Mouse (Mus musculus) limb, embryonic 12.5 days (tissue): ENCODE measurements around the gene Tspan12. TPM values are rescaled to one million over a fixed set of nuclear protein-coding genes. Genes with fewer than 3 reads are reported as not detected.

ENCODE experiments used
- ATAC-seq: fragments of 200-750 bp; cut with Nextera tagmentation; 2 replicates; pipeline ENCODE4 v1.8.0; 2017; ENCODE audit warnings: low read depth, moderate TSS enrichment; ENCODE audit not compliant: insufficient number of reproducible peaks, insufficient read depth, low FRiP score, low TSS enrichment
- H3K27ac ChIP-seq: fragments of 300-500 bp; sonication (generic); 2 replicates; pipeline ENCODE4 v1.5.1; 2016; ENCODE audit warnings: mild to moderate bottlenecking, moderate library complexity
- H3K27me3 ChIP-seq: fragments of 300-500 bp; sonication (generic); 2 replicates; pipeline ENCODE4 v1.6.1; 2016; ENCODE audit warnings: mild to moderate bottlenecking, moderate library complexity
- H3K36me3 ChIP-seq: fragments of 300-500 bp; sonication (generic); 2 replicates; pipeline ENCODE4 v1.6.1; 2016; ENCODE audit warnings: mild to moderate bottlenecking, moderate library complexity
- H3K4me1 ChIP-seq: fragments of 300-500 bp; sonication (generic); replicated peaks from 2 replicates; pipeline ENCODE4 v1.6.1; 2016
- H3K4me2 ChIP-seq: fragments of 300-500 bp; sonication (generic); 2 replicates; pipeline ENCODE4 v1.6.1; 2016; ENCODE audit warnings: mild to moderate bottlenecking, moderate library complexity
- H3K4me3 ChIP-seq: fragments of 300-500 bp; sonication (generic); replicated peaks from 2 replicates; pipeline ENCODE4 v1.5.1; 2016; ENCODE audit warnings: mild to moderate bottlenecking
- H3K9ac ChIP-seq: fragments of 300-500 bp; sonication (generic); replicated peaks from 2 replicates; pipeline ENCODE4 v1.6.1; 2016; ENCODE audit warnings: mild to moderate bottlenecking, moderate library complexity
- H3K9me3 ChIP-seq: fragments of 300-500 bp; sonication (generic); 2 replicates; pipeline ENCODE4 v1.6.1; 2016; ENCODE audit warnings: mild to moderate bottlenecking, moderate library complexity
- WGBS: fragments of 180-500 bp; shearing (Covaris S2); methylation state at CpG from one replicate; pipeline ENCODE4 v1.1.7; 2016; 5-methylcytosine and 5-hydroxymethylcytosine counted together
- polyA plus RNA-seq: library from polyadenylated mRNA; unstranded; fragments of >200 nt; fragmentation: Nextera tagmentation; extraction: Ambion mirVana; gene quantifications from 2 replicates; pipeline ENCODE4 v1.2.1, GENCODE M21; 2016

Tspan12 gene
- polyA plus RNA-seq, 1 experiment from 2014 or later = 40.6 TPM

- ATAC-seq = 0 out of 2 replicates have a peak, but pooled peaks have one; percentile 41
- Histone ChIP-seq H3K4me2 (no peak overlapping the region), H3K27ac (no peak overlapping the region), H3K4me3 (no peak overlapping the region), H3K36me3 (no peaks in the 10 kb centered on the region), H3K9ac (no peak overlapping the region), H3K9me3 (no peaks in the 10 kb centered on the region), H3K4me1 (peaks cover 18% of the 10 kb centered on the region; the same call in 1 of the 2 replicates), H3K27me3 (no peaks in the 10 kb centered on the region)
- WGBS = 37% methylated on average over 1 of the region's 1 CpGs
Measured at GRCm38 (mm10) chr6:21769447-21769809, 82.9 kb downstream of the Tspan12 start.

- no peak overlapping the region for H3K4me2 ChIP-seq
- H3K4me3 ChIP-seq = no peak overlapping the region
- no peaks in the 10 kb centered on the region for H3K27me3 ChIP-seq
- no peaks in the 10 kb centered on the region for H3K9me3 ChIP-seq
- H3K4me1 ChIP-seq = peaks cover 18% of the 10 kb centered on the region; the same call in 1 of the 2 replicates
- H3K36me3 ChIP-seq = no peaks in the 10 kb centered on the region
- no peak overlapping the region for H3K9ac ChIP-seq
- peak; percentile 54; the same call in 1 of the 2 replicates for ATAC-seq
- 61% methylated on average over 9 of the region's 9 CpGs for WGBS
- peak overlapping the region; percentile 83 for H3K27ac ChIP-seq
Measured at GRCm38 (mm10) chr6:21768745-21769446, 83.4 kb downstream of the Tspan12 start.

GRCm38 (mm10) chr6:21767787-21768221 is 84.5 kb downstream of the Tspan12 start:
- Histone ChIP-seq H3K27me3 (no peaks in the 10 kb centered on the region), H3K4me2 (no peak overlapping the region), H3K9ac (no peak overlapping the region), H3K27ac (no peak overlapping the region), H3K36me3 (no peaks in the 10 kb centered on the region), H3K9me3 (no peaks in the 10 kb centered on the region), H3K4me1 (peaks cover 18% of the 10 kb centered on the region; the same call in 1 of the 2 replicates), H3K4me3 (no peak overlapping the region)
- WGBS = 81% methylated on average over 12 of the region's 12 CpGs
- no peak for ATAC-seq

DNA sequence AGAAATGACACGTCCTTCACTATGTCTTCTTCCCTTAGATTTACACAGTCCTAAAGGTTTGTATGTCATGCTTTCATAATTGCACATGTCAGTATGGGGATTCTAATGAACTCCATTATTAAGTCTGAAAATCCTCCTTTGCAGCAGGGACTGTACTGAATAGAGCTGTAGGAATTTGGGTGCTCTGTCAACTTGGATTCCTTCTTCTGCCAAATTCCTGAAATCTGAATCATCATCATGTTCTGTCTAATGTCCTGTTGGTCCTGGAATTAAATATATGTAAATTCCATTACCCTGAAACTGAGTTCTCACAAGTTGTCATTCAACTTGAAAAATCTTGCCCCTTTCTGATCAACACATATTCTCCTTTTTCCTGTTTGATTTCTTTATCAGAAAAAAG is 104.8 kb downstream of the Tspan12 start:
- no peak for ATAC-seq
- no peaks in the 10 kb centered on the region for H3K9me3 ChIP-seq
- no peak overlapping the region for H3K9ac ChIP-seq
- H3K4me3 ChIP-seq = no peak overlapping the region
- no peak overlapping the region for H3K4me2 ChIP-seq
- no peak overlapping the region for H3K27ac ChIP-seq
- WGBS = 82% methylated on average over 1 of the region's 1 CpGs
- no peaks in the 10 kb centered on the region for H3K36me3 ChIP-seq
- no peaks in the 10 kb centered on the region for H3K4me1 ChIP-seq
- no peaks in the 10 kb centered on the region for H3K27me3 ChIP-seq

GRCm38 (mm10) chr6:21744615-21745266 is 107.6 kb downstream of the Tspan12 start:
- Histone ChIP-seq H3K27ac (no peak overlapping the region), H3K4me3 (no peak overlapping the region), H3K4me2 (no peak overlapping the region), H3K27me3 (no peaks in the 10 kb centered on the region), H3K36me3 (no peaks in the 10 kb centered on the region), H3K9ac (no peak overlapping the region), H3K4me1 (no peaks in the 10 kb centered on the region), H3K9me3 (no peaks in the 10 kb centered on the region)
- no peak for ATAC-seq
- WGBS = 43% methylated on average over 3 of the region's 3 CpGs

DNA sequence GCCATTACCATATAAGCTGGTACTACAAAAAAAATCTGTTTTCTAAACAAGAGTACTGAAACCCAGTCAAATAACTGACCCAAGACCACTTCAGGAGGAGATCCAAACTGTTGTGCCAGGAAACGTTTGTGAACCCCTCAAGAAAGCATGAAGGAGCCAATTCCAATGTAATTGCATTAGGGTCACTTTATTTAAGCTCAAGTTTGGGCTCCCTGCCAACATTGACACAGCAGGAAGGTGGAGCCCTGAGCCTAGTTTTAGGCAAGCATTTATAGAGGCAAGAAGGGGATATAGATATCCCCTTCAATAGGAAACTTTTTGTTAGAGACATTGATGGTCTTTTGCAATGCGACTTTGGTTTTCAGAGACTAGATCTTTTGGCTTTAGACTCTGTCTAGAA is 111.7 kb downstream of the Tspan12 start:
- H3K4me1 ChIP-seq = no peaks in the 10 kb centered on the region
- no peak overlapping the region for H3K4me2 ChIP-seq
- no peaks in the 10 kb centered on the region for H3K9me3 ChIP-seq
- no peak overlapping the region for H3K27ac ChIP-seq
- H3K4me3 ChIP-seq = no peak overlapping the region
- no peak for ATAC-seq
- H3K27me3 ChIP-seq = no peaks in the 10 kb centered on the region
- 57% methylated on average over 2 of the region's 2 CpGs for WGBS
- H3K9ac ChIP-seq = no peak overlapping the region
- no peaks in the 10 kb centered on the region for H3K36me3 ChIP-seq

- no peaks in the 10 kb centered on the region for H3K27me3 ChIP-seq
- no peaks in the 10 kb centered on the region for H3K4me1 ChIP-seq
- no peak overlapping the region for H3K4me3 ChIP-seq
- no peak overlapping the region for H3K9ac ChIP-seq
- no peaks in the 10 kb centered on the region for H3K36me3 ChIP-seq
- H3K9me3 ChIP-seq = no peaks in the 10 kb centered on the region
- WGBS = 85% methylated on average over 10 of the region's 10 CpGs
- H3K27ac ChIP-seq = no peak overlapping the region
- no peak overlapping the region for H3K4me2 ChIP-seq
- no peak for ATAC-seq
Measured at GRCm38 (mm10) chr6:21722238-21722637, 130.1 kb downstream of the Tspan12 start.

Other genes with a start within 250 kb of the Tspan12 start
- 59.8 and 71.1 TPM in 2 replicates for gene Ing3, start 97.1 kb upstream of the Tspan12 start, polyA plus RNA-seq
- gene Cped1, start 133.4 kb upstream of the Tspan12 start, polyA plus RNA-seq = 62.3 and 67.7 TPM in 2 replicates